Mouse (Mus musculus): Measurements from ENCODE around the gene Dst.

DNA sequence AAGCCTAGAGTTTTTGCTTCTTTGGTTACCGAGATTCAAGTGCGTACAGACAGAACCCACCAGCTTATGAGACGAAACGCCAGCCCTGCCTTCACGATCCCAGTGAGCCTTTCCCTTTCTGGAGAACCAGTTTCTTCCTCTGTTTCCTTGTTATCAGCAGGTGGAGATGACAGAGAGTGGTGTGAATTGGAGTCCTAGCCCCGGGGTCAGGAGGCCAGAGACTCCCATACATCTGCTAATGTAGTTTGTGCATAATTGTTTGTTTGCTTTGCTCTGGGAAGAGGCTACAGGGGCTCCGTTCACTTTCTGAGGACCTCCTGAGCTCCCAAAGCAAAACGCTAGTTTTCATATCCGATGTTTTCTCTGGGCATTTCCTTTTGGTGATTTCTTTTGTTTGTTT is 94.9 kb downstream of the Dst start:
- TF ChIP-seq MAX (IDR thresholded peaks at IDR 0.05; ENCODE audit: low read depth) (no peak), POLR2A (IDR thresholded peaks at IDR 0.05; ENCODE audit: insufficient read length, low read depth) (no peak), TCF12 (IDR thresholded peaks at IDR 0.05; ENCODE audit: insufficient read depth, poor library complexity, severe bottlenecking) (no peak), MYOD1 (IDR thresholded peaks at IDR 0.05; ENCODE audit: control insufficient read depth in 1 of 3, insufficient read length in 2 of 3, low read depth in 2 of 3) (no peak), SRF (IDR thresholded peaks at IDR 0.05; ENCODE audit: control insufficient read depth, insufficient read length, low read depth) (no peak), POLR2AphosphoS2 (IDR thresholded peaks at IDR 0.05; ENCODE audit: insufficient read length, low read depth) (no peak), USF1 (IDR thresholded peaks at IDR 0.05; ENCODE audit: low read depth) (no peak), MYOG (IDR thresholded peaks at IDR 0.05; ENCODE audit: control insufficient read depth in 1 of 3, insufficient read depth in 1 of 3, insufficient read length in 2 of 3, low read depth in 2 of 3) (no peak), E2F4 (IDR thresholded peaks at IDR 0.05; ENCODE audit: insufficient read depth) (no peak), TCF3 (IDR thresholded peaks at IDR 0.05; ENCODE audit: insufficient read length, low read depth) (no peak)

All from myocyte (in vitro differentiated cells).